In genomic region chr16:18518091-18518490, GRCm38 (mm10) we compare ENCODE assay signal across 9 mouse cellular contexts. TPM values are rescaled to one million over a fixed set of nuclear protein-coding genes. Genes with fewer than 3 reads are reported as not detected.
A peak's percentile ranks its signal among the peaks of the same experiment; 100 is the strongest.
DNase-seq lines count a peak whose midpoint lies in the region; ATAC-seq lines count a peak whose summit lies in the region.
"Had no signal": no experiment of that assay in that cellular context is flagged by ENCODE, and none has a peak within 500 bp of the region (broad histone marks: within the 10 kb centered on the region; RNA-seq: fewer than 3 reads in every experiment).

No protein-coding gene starts in this region.

- DNase-seq in heart, postnatal 10 days = peak; percentile 26 to 35
- no peak for DNase-seq in heart, adult 8-10 months (ENCODE audit: low spot score)
- DNase-seq in T-cell, adult 2 months (ENCODE audit: low spot score) = peak; percentile 11
- peak; percentile 19 to 49 for DNase-seq in left cerebral cortex, adult 18-20 months (ENCODE audit: low spot score in 2 of 2)
- peak; percentile 25 for DNase-seq in right cerebral cortex, postnatal 14 days

- no peak overlapping the region for H3K9ac ChIP-seq in midbrain, embryonic 16.5 days (ENCODE audit: low read depth, low read length)
- no peak overlapping the region for H3K9ac ChIP-seq in forebrain, embryonic 16.5 days (replicated peaks; ENCODE audit: low read depth, low read length)
- H3K9ac ChIP-seq in kidney, embryonic 14.5 days (ENCODE audit: low read depth, low read length) = no peak overlapping the region

- H3K27me3 ChIP-seq in midbrain, embryonic 16.5 days (ENCODE audit: control insufficient read depth, insufficient read depth, low read depth, low read length) = no peaks in the 10 kb centered on the region
- no peaks in the 10 kb centered on the region for H3K27me3 ChIP-seq in forebrain, embryonic 16.5 days (replicated peaks; ENCODE audit: control insufficient read depth, insufficient read depth, low read length)
- no peaks in the 10 kb centered on the region for H3K27me3 ChIP-seq in kidney, embryonic 14.5 days (ENCODE audit: control insufficient read depth, insufficient read depth, low read length)

- H3K27ac ChIP-seq in midbrain, embryonic 16.5 days (ENCODE audit: low read length) = no peak overlapping the region
- no peak overlapping the region for H3K27ac ChIP-seq in forebrain, embryonic 16.5 days (ENCODE audit: low read length)
- H3K27ac ChIP-seq in kidney, embryonic 14.5 days (ENCODE audit: low read depth, low read length) = no peak overlapping the region
- H3K27ac ChIP-seq: macrophage had no signal

- H3K9me3 ChIP-seq in midbrain, embryonic 16.5 days (replicated peaks; ENCODE audit: control insufficient read depth, low read length, poor library complexity, severe bottlenecking) = no peaks in the 10 kb centered on the region
- H3K9me3 ChIP-seq in forebrain, embryonic 16.5 days (ENCODE audit: control insufficient read depth, low read length) = no peaks in the 10 kb centered on the region
- no peaks in the 10 kb centered on the region for H3K9me3 ChIP-seq in kidney, embryonic 14.5 days (ENCODE audit: control insufficient read depth, low read length)

- no peaks in the 10 kb centered on the region for H3K4me1 ChIP-seq in midbrain, embryonic 16.5 days (ENCODE audit: control insufficient read depth, insufficient read depth, low read length)
- H3K4me1 ChIP-seq in forebrain, embryonic 16.5 days (replicated peaks; ENCODE audit: control insufficient read depth, insufficient read depth, low read length) = no peaks in the 10 kb centered on the region
- H3K4me1 ChIP-seq in kidney, embryonic 14.5 days (ENCODE audit: control insufficient read depth, insufficient read depth, low read length) = no peaks in the 10 kb centered on the region

- no peaks in the 10 kb centered on the region for H3K36me3 ChIP-seq in midbrain, embryonic 16.5 days (ENCODE audit: control insufficient read depth, insufficient read depth, low read length)
- no peaks in the 10 kb centered on the region for H3K36me3 ChIP-seq in forebrain, embryonic 16.5 days (ENCODE audit: control insufficient read depth, insufficient read depth)
- no peaks in the 10 kb centered on the region for H3K36me3 ChIP-seq in kidney, embryonic 14.5 days (ENCODE audit: control insufficient read depth, insufficient read depth, low read length)

- H3K4me3 ChIP-seq in midbrain, embryonic 16.5 days (ENCODE audit: low read depth, low read length) = no peak overlapping the region
- no peak overlapping the region for H3K4me3 ChIP-seq in forebrain, embryonic 16.5 days (replicated peaks; ENCODE audit: low read length)
- no peak overlapping the region for H3K4me3 ChIP-seq in kidney, embryonic 14.5 days (ENCODE audit: low read length)

- no peak overlapping the region for H3K4me2 ChIP-seq in midbrain, embryonic 16.5 days (ENCODE audit: low read length)
- H3K4me2 ChIP-seq in forebrain, embryonic 16.5 days (ENCODE audit: low read length) = no peak overlapping the region
- H3K4me2 ChIP-seq in kidney, embryonic 14.5 days (replicated peaks; ENCODE audit: low read depth, low read length) = no peak overlapping the region

- intact Hi-C loops in heart, postnatal 10 days (cut with DNase I) = loop anchor here (5.0 kb wide), 1 partner anchor 76 kb away; no protein-coding TSS in a partner anchor

- no peak for ATAC-seq in midbrain, embryonic 16.5 days
- ATAC-seq in forebrain, embryonic 16.5 days = no peak
- ATAC-seq in kidney, embryonic 14.5 days (ENCODE audit: low FRiP score, low TSS enrichment) = no peak

RNA-seq across cellular contexts. Expression of gene Rtl10, which starts 19.4 kb away (rescaled TPM):
- 1 to 10 TPM; 4.0 to 5.6 TPM for total RNA-seq in heart, postnatal 10 days (2021)
- 1 to 10 TPM; 3.5 to 4.8 (median 4.0) TPM for total RNA-seq in heart, adult 8-10 months (2022)
- 1 to 10 TPM; 6.4 to 9.7 TPM for total RNA-seq in left cerebral cortex, adult 18-20 months (2021)
- polyA plus RNA-seq in midbrain, embryonic 16.5 days (2015; fragmentation: Nextera tagmentation; extraction: Ambion mirVana) = 3.3 and 3.5 TPM in 2 replicates
- 2.4 and 3.4 TPM in 2 replicates for polyA plus RNA-seq in forebrain, embryonic 16.5 days (2015; fragmentation: Nextera tagmentation; extraction: Ambion mirVana)
- 1.9 and 3.0 TPM in 2 replicates for polyA plus RNA-seq in kidney, embryonic 14.5 days (2014; fragmentation: Nextera tagmentation; extraction: Ambion mirVana)
- polyA plus RNA-seq: macrophage had no signal

RNA-seq across cellular contexts. Expression of gene Gnb1l, which starts 19.6 kb away (rescaled TPM):
- total RNA-seq in heart, postnatal 10 days (2021) = 1 to 10 TPM; 6.4 to 6.9 TPM
- 1 to 10 TPM; 4.8 to 7.4 (median 5.5) TPM for total RNA-seq in heart, adult 8-10 months (2022)
- total RNA-seq in left cerebral cortex, adult 18-20 months (2021) = 1 to 10 TPM; 6.2 to 7.1 TPM
- 16.5 and 17.6 TPM in 2 replicates for polyA plus RNA-seq in midbrain, embryonic 16.5 days (2015; fragmentation: Nextera tagmentation; extraction: Ambion mirVana)
- 14.1 and 14.6 TPM in 2 replicates for polyA plus RNA-seq in forebrain, embryonic 16.5 days (2015; fragmentation: Nextera tagmentation; extraction: Ambion mirVana)
- 16.3 and 18.0 TPM in 2 replicates for polyA plus RNA-seq in kidney, embryonic 14.5 days (2014; fragmentation: Nextera tagmentation; extraction: Ambion mirVana)
